Mouse (Mus musculus) erythroblast, embryonic 14.5 days (primary cell): ENCODE measurements around the gene Ddx10.

Source experiments
- GATA1 ChIP-seq: IDR thresholded peaks from 2 replicates; pipeline ENCODE4 v1.6.1; 2012; ENCODE audit warnings: low read length, inconsistent platforms, mixed read lengths
- TAL1 ChIP-seq: IDR thresholded peaks from 3 replicates; pipeline ENCODE4 v1.6.1; 2012; ENCODE audit warnings: low read length, inconsistent platforms, mixed read lengths

DNA sequence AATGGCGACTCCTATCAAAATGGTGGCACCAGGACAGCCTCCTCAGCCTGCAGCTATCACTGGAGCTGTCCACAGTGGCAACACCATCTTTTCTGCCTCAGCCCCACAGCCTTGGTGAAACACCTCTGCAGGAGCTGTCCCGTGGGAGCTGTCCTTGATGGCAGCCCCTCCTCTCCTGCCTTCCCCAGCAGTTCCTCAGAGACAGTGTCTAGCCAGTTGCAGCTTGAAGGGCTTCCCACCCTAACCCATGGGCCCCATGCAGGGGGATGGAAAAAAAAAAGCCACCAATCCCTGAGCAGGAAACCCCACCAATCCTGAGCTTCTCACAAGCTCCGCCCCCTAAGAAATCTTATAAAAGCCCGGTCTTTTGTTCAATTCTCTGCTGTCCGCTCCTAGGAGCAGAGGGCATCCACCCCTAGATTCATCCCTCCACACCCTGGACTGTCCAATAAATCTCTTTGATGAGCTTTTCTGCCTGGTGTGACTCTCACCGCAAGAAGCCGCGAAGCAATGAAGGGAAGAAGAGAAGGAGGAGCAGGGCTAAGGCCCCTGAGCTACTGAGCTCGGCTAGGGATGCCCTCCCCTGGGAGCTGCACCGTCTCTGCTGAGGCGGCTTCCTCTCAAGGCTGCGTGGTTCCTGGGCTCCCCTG lies 176.9 kb downstream of the Ddx10 start:
- TF ChIP-seq GATA1 (no peak), TAL1 (no peak)
